Mouse (Mus musculus) ES-Bruce4 (cell line): ENCODE measurements around the gene Rars.

ENCODE experiments used
- CTCF ChIP-seq: IDR thresholded peaks from one replicate; pipeline ENCODE4 v1.8.1; 2011; ENCODE audit warnings: low read depth, low read length
- POLR2A ChIP-seq: IDR thresholded peaks from one replicate; pipeline ENCODE4 v1.8.1; 2011; ENCODE audit warnings: low read length; ENCODE audit not compliant: insufficient read depth

DNA sequence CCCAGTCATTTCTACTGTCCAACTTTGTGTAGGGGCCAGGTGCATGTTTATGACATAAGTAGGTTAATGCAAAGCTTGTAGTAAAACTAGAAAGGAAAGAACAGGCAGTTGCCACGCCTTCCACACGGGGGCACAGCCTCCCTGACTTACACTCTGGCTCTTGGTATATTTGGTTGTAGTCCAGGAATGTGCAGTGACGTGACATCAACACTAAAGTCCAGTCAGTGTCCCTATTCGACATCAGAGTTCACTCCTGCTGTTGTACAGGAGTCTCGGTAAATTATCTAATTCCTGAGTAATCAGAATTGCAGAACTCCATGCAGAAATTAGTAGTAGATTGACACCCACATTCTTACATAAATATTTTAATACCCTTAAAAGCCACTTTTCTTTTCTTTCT lies 51.3 kb downstream of the Rars start:
- TF ChIP-seq CTCF (no peak), POLR2A (no peak)
